Mouse (Mus musculus) stomach, embryonic 15.5 days (tissue): ENCODE results near the gene Bhlhb9. TPM values are rescaled to one million over a fixed set of nuclear protein-coding genes. Genes with fewer than 3 reads are reported as not detected.
"Not testable (repeated sequence)": the region's sequence is repeated elsewhere in the genome, so short reads cannot be mapped to it uniquely, and the experiment has no call there.

Source experiments
- ATAC-seq: fragments of 200-750 bp; cut with Nextera tagmentation; 2 replicates; pipeline ENCODE4 v1.8.0; 2017; ENCODE audit warnings: low read depth, moderate number of reproducible peaks, moderate TSS enrichment; ENCODE audit not compliant: insufficient read depth, low FRiP score
- H3K27ac ChIP-seq: fragments of 300-500 bp; sonication (generic); 2 replicates; pipeline ENCODE4 v1.5.1; 2015; ENCODE audit warnings: mild to moderate bottlenecking, inconsistent platforms
- H3K27me3 ChIP-seq: fragments of 300-500 bp; sonication (generic); replicated peaks from 2 replicates; pipeline ENCODE4 v1.6.1; 2015; ENCODE audit warnings: inconsistent platforms
- H3K36me3 ChIP-seq: fragments of 300-500 bp; sonication (generic); 2 replicates; pipeline ENCODE4 v1.6.1; 2015; ENCODE audit warnings: inconsistent platforms
- H3K4me1 ChIP-seq: fragments of 300-500 bp; sonication (generic); 2 replicates; pipeline ENCODE4 v1.6.1; 2015; ENCODE audit warnings: inconsistent platforms
- H3K4me2 ChIP-seq: fragments of 300-500 bp; sonication (generic); 2 replicates; pipeline ENCODE4 v1.6.1; 2015; ENCODE audit warnings: mild to moderate bottlenecking, inconsistent platforms
- H3K4me3 ChIP-seq: fragments of 300-500 bp; sonication (generic); replicated peaks from 2 replicates; pipeline ENCODE4 v1.5.1; 2015; ENCODE audit warnings: inconsistent platforms
- H3K9ac ChIP-seq: fragments of 300-500 bp; sonication (generic); 2 replicates; pipeline ENCODE4 v1.6.1; 2015; ENCODE audit warnings: inconsistent platforms
- H3K9me3 ChIP-seq: fragments of 300-500 bp; sonication (generic); 2 replicates; pipeline ENCODE4 v1.6.1; 2016; ENCODE audit warnings: inconsistent platforms
- WGBS: fragments of 180-500 bp; shearing (Covaris S2); methylation state at CpG from one replicate; pipeline ENCODE4 v1.1.7; 2015; 5-methylcytosine and 5-hydroxymethylcytosine counted together
- polyA plus RNA-seq: library from polyadenylated mRNA; unstranded; fragments of >200 nt; fragmentation: Nextera tagmentation; extraction: Ambion mirVana; gene quantifications from 2 replicates; pipeline ENCODE4 v1.2.1, GENCODE M21; 2015

Gene Bhlhb9
- polyA plus RNA-seq, 1 experiment from 2014 or later: 41.6 TPM

GRCm38 (mm10) chrX:135837896-135838295, 40.5 kb downstream of the Bhlhb9 start:
- Histone ChIP-seq H3K9ac (no peak overlapping the region), H3K27me3 (no peaks in the 10 kb centered on the region), H3K27ac (no peak overlapping the region), H3K36me3 (no peaks in the 10 kb centered on the region), H3K4me3 (no peak overlapping the region), H3K4me1 (no peaks in the 10 kb centered on the region), H3K9me3 (no peaks in the 10 kb centered on the region), H3K4me2 (no peak overlapping the region)
- 70% methylated on average over 2 of the region's 2 CpGs for WGBS
- no peak for ATAC-seq

GRCm38 (mm10) chrX:135838521-135839360, 41.3 kb downstream of the Bhlhb9 start, which contains the start of gene Gprasp2:
Gprasp2 (plus strand) TSS chrX:135839034.
- not testable (repeated sequence) for H3K9me3 ChIP-seq, H3K27me3 ChIP-seq, H3K4me1 ChIP-seq, H3K9ac ChIP-seq, H3K27ac ChIP-seq, H3K36me3 ChIP-seq
- peak; percentile 71 for ATAC-seq
- 23% methylated on average over 32 of the region's 32 CpGs for WGBS
- Histone ChIP-seq H3K4me3 (peak within 1 kb of the TSS; percentile 46), H3K4me2 (peak within 1 kb of the TSS; percentile 74)

GRCm38 (mm10) chrX:135839397-135840391, 42.3 kb downstream of the Bhlhb9 start:
- peak; percentile 38; the same call in 1 of the 2 replicates for ATAC-seq
- H3K36me3 ChIP-seq, H3K9ac ChIP-seq, H3K4me1 ChIP-seq, H3K27me3 ChIP-seq, H3K9me3 ChIP-seq, H3K27ac ChIP-seq: not testable (repeated sequence)
- peak overlapping the region; percentile 74 for H3K4me2 ChIP-seq
- H3K4me3 ChIP-seq: peak overlapping the region; percentile 46
- WGBS: 24% methylated on average over 16 of the region's 17 CpGs

GRCm38 (mm10) chrX:135866806-135867205, 69.4 kb downstream of the Bhlhb9 start:
- H3K4me1 ChIP-seq, ATAC-seq, H3K9ac ChIP-seq, H3K4me3 ChIP-seq, H3K9me3 ChIP-seq, H3K4me2 ChIP-seq, H3K27ac ChIP-seq, H3K36me3 ChIP-seq, H3K27me3 ChIP-seq: not testable (repeated sequence)
- 82% methylated on average over 9 of the region's 9 CpGs for whole genome bisulfite sequencing

- Histone ChIP-seq H3K9ac (no peak overlapping the region), H3K4me3 (no peak overlapping the region), H3K4me1 (no peaks in the 10 kb centered on the region), H3K9me3 (no peaks in the 10 kb centered on the region), H3K27ac (no peak overlapping the region), H3K4me2 (no peak overlapping the region), H3K27me3 (no peaks in the 10 kb centered on the region), H3K36me3 (no peaks in the 10 kb centered on the region)
- WGBS: 79% methylated on average over 1 of the region's 1 CpGs
- no peak for ATAC-seq
Observed at GRCm38 (mm10) chrX:135876679-135877078, 79.3 kb downstream of the Bhlhb9 start.

GRCm38 (mm10) chrX:135879626-135880025, 82.2 kb downstream of the Bhlhb9 start:
- 89% methylated on average over 1 of the region's 1 CpGs for WGBS
- Histone ChIP-seq H3K4me3 (no peak overlapping the region), H3K4me1 (no peaks in the 10 kb centered on the region), H3K9me3 (no peaks in the 10 kb centered on the region), H3K27ac (no peak overlapping the region), H3K27me3 (no peaks in the 10 kb centered on the region), H3K36me3 (no peaks in the 10 kb centered on the region), H3K9ac (no peak overlapping the region), H3K4me2 (no peak overlapping the region)
- no peak for ATAC-seq

- ATAC-seq: peak; percentile 97
- Histone ChIP-seq H3K9ac (peak overlapping the region; percentile 46), H3K27me3 (no peaks in the 10 kb centered on the region), H3K4me2 (peak overlapping the region; percentile 51), H3K9me3 (no peaks in the 10 kb centered on the region), H3K36me3 (no peaks in the 10 kb centered on the region), H3K27ac (peak overlapping the region; percentile 63), H3K4me1 (no peaks in the 10 kb centered on the region), H3K4me3 (peak overlapping the region; percentile 61)
- 20% methylated on average over 41 of the region's 41 CpGs for WGBS
Observed at GRCm38 (mm10) chrX:135885411-135886233, 88.2 kb downstream of the Bhlhb9 start.

GRCm38 (mm10) chrX:135886234-135886585, 88.8 kb downstream of the Bhlhb9 start:
- Histone ChIP-seq H3K27me3 (no peaks in the 10 kb centered on the region), H3K4me1 (no peaks in the 10 kb centered on the region), H3K27ac (peak overlapping the region; percentile 63), H3K9me3 (no peaks in the 10 kb centered on the region), H3K4me3 (peak overlapping the region; percentile 61), H3K9ac (peak overlapping the region; percentile 46), H3K36me3 (no peaks in the 10 kb centered on the region), H3K4me2 (peak overlapping the region; percentile 51)
- peak; percentile 34; the same call in 1 of the 2 replicates for ATAC-seq
- WGBS: 6% methylated on average over 11 of the region's 11 CpGs

GRCm38 (mm10) chrX:135916580-135916979, 119.2 kb downstream of the Bhlhb9 start:
- Histone ChIP-seq H3K4me2 (no peak overlapping the region), H3K4me1 (no peaks in the 10 kb centered on the region), H3K36me3 (no peaks in the 10 kb centered on the region), H3K9ac (no peak overlapping the region), H3K4me3 (no peak overlapping the region), H3K27ac (no peak overlapping the region), H3K9me3 (no peaks in the 10 kb centered on the region), H3K27me3 (no peaks in the 10 kb centered on the region)
- no peak for ATAC-seq
- 83% methylated on average over 4 of the region's 4 CpGs for WGBS

GRCm38 (mm10) chrX:135917116-135917515, 119.7 kb downstream of the Bhlhb9 start:
- no peaks in the 10 kb centered on the region for H3K9me3 ChIP-seq
- H3K27ac ChIP-seq: no peak overlapping the region
- no peaks in the 10 kb centered on the region for H3K27me3 ChIP-seq
- H3K4me1 ChIP-seq: no peaks in the 10 kb centered on the region
- no peak overlapping the region for H3K4me3 ChIP-seq
- H3K4me2 ChIP-seq: no peak overlapping the region
- ATAC-seq: no peak
- H3K9ac ChIP-seq: no peak overlapping the region
- no peaks in the 10 kb centered on the region for H3K36me3 ChIP-seq
- 71% methylated on average over 1 of the region's 1 CpGs for WGBS

GRCm38 (mm10) chrX:135922162-135922561, 124.8 kb downstream of the Bhlhb9 start:
- Histone ChIP-seq H3K36me3 (no peaks in the 10 kb centered on the region), H3K9ac (no peak overlapping the region), H3K27ac (no peak overlapping the region), H3K4me2 (no peak overlapping the region), H3K27me3 (no peaks in the 10 kb centered on the region), H3K4me1 (no peaks in the 10 kb centered on the region), H3K9me3 (no peaks in the 10 kb centered on the region), H3K4me3 (no peak overlapping the region)
- no peak for ATAC-seq
- 80% methylated on average over 7 of the region's 7 CpGs for WGBS
